Mouse (Mus musculus) layer of hippocampus, adult 6 months (tissue): ENCODE measurements around the gene H2-Q2. TPM values are rescaled to one million over a fixed set of nuclear protein-coding genes. Genes with fewer than 3 reads are reported as not detected.

ENCODE experiments used
- long read RNA-seq, 2 experiments: library from polyadenylated mRNA; unstranded; transcript quantifications; one replicate each; pipeline ENCODE4 v2.0.0; 2019 to 2020
- polyA plus RNA-seq: library from polyadenylated mRNA; unstranded; fragments of <200 nt; fragmentation: Nextera tagmentation; gene quantifications from 2 replicates; pipeline ENCODE4 v1.2.3, GENCODE M21; 2021

H2-Q2 gene
- polyA plus RNA-seq, result 0.13 and 0.69 TPM in 2 replicates
- long read RNA-seq, experiment 1, partial matches to known transcripts, result 0 of 2 reads
- long read RNA-seq, experiment 1, other reads (novel, unspliced or antisense), result 2 of 2 reads
- long read RNA-seq, experiment 2, partial matches to known transcripts, result 0 of 4 reads
- long read RNA-seq, experiment 2, other reads (novel, unspliced or antisense), result 4 of 4 reads

DNA sequence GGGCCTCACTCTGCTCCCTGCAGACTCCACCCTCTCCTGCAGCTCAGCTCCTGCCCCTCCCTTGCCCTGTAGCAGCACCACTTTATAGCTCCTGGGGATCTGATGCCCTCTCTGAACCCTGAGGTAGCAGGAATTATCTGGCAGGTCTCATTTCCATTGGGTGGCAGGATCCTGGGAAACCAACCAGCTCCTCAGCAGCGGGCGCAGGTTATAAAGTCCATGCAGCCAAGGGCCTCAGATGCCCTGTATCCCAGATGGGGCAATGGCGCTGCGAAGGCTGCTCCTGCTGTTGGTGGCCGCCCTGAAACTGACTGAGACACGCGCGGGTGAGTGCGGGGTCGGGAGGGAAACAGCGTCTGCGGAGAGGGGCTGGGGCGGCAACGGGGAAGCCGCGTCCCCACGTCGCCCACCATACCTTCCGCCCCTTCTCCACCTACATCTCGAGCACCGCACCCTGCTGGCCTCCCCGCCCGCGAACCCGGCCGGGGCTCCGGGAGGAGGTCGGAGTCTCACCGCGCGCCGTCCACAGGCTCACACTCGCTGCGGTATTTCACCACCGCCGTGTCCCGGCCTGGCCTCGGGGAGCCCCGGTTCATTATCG is at the start of gene H2-Q2:
TSS of gene H2-Q2 (plus strand) at position 172 of the 601 bp plus-strand sequence.

DNA sequence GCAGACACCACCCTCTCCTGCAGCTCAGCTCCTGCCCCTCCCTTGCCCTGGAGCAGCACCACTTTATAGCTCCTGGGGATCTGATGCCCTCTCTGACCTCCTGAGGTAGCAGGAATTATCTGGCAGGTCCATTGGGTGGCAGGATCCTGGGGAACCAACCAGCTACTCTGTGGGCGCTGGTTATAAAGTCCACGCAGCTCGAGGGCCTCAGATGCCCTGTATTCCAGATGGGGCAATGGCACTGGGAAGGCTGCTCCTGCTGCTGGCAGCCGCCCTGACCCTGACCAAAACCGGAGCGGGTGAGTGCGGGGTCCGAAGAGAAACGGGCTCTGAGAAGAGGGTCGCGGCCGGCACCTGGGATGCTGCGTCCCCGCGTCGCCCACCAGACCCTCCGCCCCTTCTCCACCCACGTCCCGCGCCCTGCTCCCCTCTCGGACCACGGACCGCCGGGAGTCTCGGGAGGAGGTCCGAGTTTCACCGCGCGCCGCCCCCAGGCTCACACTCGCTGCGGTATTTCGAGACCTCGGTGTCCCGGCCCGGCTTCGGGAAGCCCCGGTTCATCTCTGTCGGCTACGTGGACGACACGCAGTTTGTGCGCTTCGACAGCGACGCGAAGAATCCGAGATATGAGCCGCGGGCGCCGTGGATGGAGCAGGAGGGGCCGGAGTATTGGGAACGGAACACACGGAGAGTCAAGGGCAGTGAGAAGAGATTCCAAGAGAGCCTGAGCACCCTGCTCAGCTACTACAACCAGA is 21.5 kb upstream of the H2-Q2 start, which contains the start of gene H2-Q1:
TSS of gene H2-Q1 (plus strand) at position 79 of the 755 bp plus-strand sequence.

DNA sequence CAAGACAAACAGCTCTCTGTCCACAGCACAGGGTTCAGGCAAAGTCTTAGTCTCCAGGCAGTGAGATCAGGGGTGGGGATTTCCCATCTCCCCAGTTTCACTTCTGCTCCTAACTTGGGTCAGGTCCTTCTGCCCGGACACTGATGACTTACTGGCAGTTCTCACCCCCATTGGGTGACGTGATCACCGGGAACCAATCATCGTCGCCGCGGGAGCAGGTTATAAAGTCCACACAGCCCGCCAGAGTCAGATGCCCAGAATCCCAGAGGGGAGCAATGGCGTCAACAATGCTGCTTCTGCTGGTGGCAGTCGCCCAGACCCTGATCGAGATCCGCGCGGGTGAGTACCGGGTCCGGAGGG is 37.3 kb downstream of the H2-Q2 start, which contains the start of gene H2-Q4:
TSS of gene H2-Q4 (plus strand) at position 249 of the 360 bp plus-strand sequence.

Other genes starting within 250 kb of the H2-Q2 start
- gene Ly6g5c, start 234.0 kb upstream of the H2-Q2 start, polyA plus RNA-seq, result not detected in 2 replicates
- not detected in 2 replicates for gene Ly6g5b, start 226.8 kb upstream of the H2-Q2 start, polyA plus RNA-seq
- 16.5 and 19.1 TPM in 2 replicates for gene Gpank1, start 220.8 kb upstream of the H2-Q2 start, polyA plus RNA-seq
- 212 and 242 TPM in 2 replicates for gene Csnk2b, start 220.2 kb upstream of the H2-Q2 start, polyA plus RNA-seq
- gene D17H6S53E, start 215.9 kb upstream of the H2-Q2 start, polyA plus RNA-seq, result 24.7 and 40.7 TPM in 2 replicates
- gene Apom, start 210.2 kb upstream of the H2-Q2 start, polyA plus RNA-seq, result not detected in 2 replicates
- gene Bag6, start 207.1 kb upstream of the H2-Q2 start, polyA plus RNA-seq, result 68.3 and 90.8 TPM in 2 replicates
- 25.5 and 33.2 TPM in 2 replicates for gene Prrc2a, start 177.3 kb upstream of the H2-Q2 start, polyA plus RNA-seq
- gene Aif1, start 166.2 kb upstream of the H2-Q2 start, polyA plus RNA-seq, result 37.6 and 39.5 TPM in 2 replicates
- gene Lst1, start 153.8 kb upstream of the H2-Q2 start, polyA plus RNA-seq, result 28.9 and 30.2 TPM in 2 replicates
- gene Ltb, start 147.8 kb upstream of the H2-Q2 start, polyA plus RNA-seq, result 1.2 and 1.4 TPM in 2 replicates
- gene Tnf, start 140.2 kb upstream of the H2-Q2 start, polyA plus RNA-seq, result 0.09 and 0.19 TPM in 2 replicates
- 0.14 and 0.16 TPM in 2 replicates for gene Lta, start 136.9 kb upstream of the H2-Q2 start, polyA plus RNA-seq
- gene Gm16181, start 121.4 kb upstream of the H2-Q2 start, polyA plus RNA-seq, result not detected in 2 replicates
- 685 and 716 TPM in 2 replicates for gene Atp6v1g2, start 108.6 kb upstream of the H2-Q2 start, polyA plus RNA-seq
- gene Nfkbil1, start 106.5 kb upstream of the H2-Q2 start, polyA plus RNA-seq, result 6.4 and 9.7 TPM in 2 replicates
- gene Ddx39b, start 100.5 kb upstream of the H2-Q2 start, polyA plus RNA-seq, result 193 and 215 TPM in 2 replicates
- gene H2-D1, start 79.5 kb upstream of the H2-Q2 start, polyA plus RNA-seq, result 68.9 and 78.2 TPM in 2 replicates
- gene H2-Q1, start 21.8 kb upstream of the H2-Q2 start, polyA plus RNA-seq, result 0.13 TPM in 1 of 2 replicates, not detected in the other
- gene H2-Q4, start 37.4 kb downstream of the H2-Q2 start, polyA plus RNA-seq, result 0.09 and 0.36 TPM in 2 replicates
- 1.2 and 1.6 TPM in 2 replicates for gene H2-Q6, start 82.6 kb downstream of the H2-Q2 start, polyA plus RNA-seq
- 2.5 and 2.7 TPM in 2 replicates for gene H2-Q7, start 96.9 kb downstream of the H2-Q2 start, polyA plus RNA-seq
- gene H2-Q10, start 127.8 kb downstream of the H2-Q2 start, polyA plus RNA-seq, result not detected in 2 replicates
- not detected in 2 replicates for gene Pou5f1, start 163.8 kb downstream of the H2-Q2 start, polyA plus RNA-seq
- 4.4 and 6.9 TPM in 2 replicates for gene Tcf19, start 174.6 kb downstream of the H2-Q2 start, polyA plus RNA-seq
- 0.92 and 1.5 TPM in 2 replicates for gene Cchcr1, start 174.9 kb downstream of the H2-Q2 start, polyA plus RNA-seq
- not detected in 2 replicates for gene Psors1c2, start 191.0 kb downstream of the H2-Q2 start, polyA plus RNA-seq
- 0.31 and 0.38 TPM in 2 replicates for gene Cdsn, start 209.9 kb downstream of the H2-Q2 start, polyA plus RNA-seq
- 0.11 TPM in 1 of 2 replicates, not detected in the other for gene 2300002M23Rik, start 225.2 kb downstream of the H2-Q2 start, polyA plus RNA-seq